Mouse (Mus musculus): ENCODE measurements around the gene Crhbp. TPM values are rescaled to one million over a fixed set of nuclear protein-coding genes. Genes with fewer than 3 reads are reported as not detected.

Crhbp gene
- polyA plus RNA-seq (2015; fragmentation: Nextera tagmentation; extraction: Ambion mirVana) = 2.7 and 3.4 TPM in 2 replicates

GRCm38 (mm10) chr13:95444824-95445223 lies at the start of gene Crhbp:
Gene Crhbp (minus strand): TSS chr13:95444924.
- no peak for ATAC-seq (replicated peaks)
- WGBS = 39% methylated on average over 11 of the region's 11 CpGs

GRCm38 (mm10) chr13:95493296-95493695 lies 48.6 kb upstream of the Crhbp start:
- no peak for ATAC-seq (replicated peaks)
- WGBS = 74% methylated on average over 5 of the region's 5 CpGs
- Histone ChIP-seq H3K4me3 (no peak overlapping the region), H3K4me2 (no peak overlapping the region), H3K27ac (no peak overlapping the region), H3K9ac (no peak overlapping the region), H3K9me3 (no peaks in the 10 kb centered on the region), H3K27me3 (replicated peaks) (no peaks in the 10 kb centered on the region), H3K4me1 (no peaks in the 10 kb centered on the region), H3K36me3 (replicated peaks) (no peaks in the 10 kb centered on the region)

More at GRCm38 (mm10) chr13:95444824-95445223, at the start of gene Crhbp:
- Histone ChIP-seq H3K9me3 (no peaks in the 10 kb centered on the region), H3K27ac (no peak within 1 kb of the TSS), H3K4me1 (peaks cover 19% of the 10 kb centered on the region), H3K36me3 (replicated peaks) (no peaks in the 10 kb centered on the region), H3K4me2 (peak within 1 kb of the TSS; percentile 93), H3K4me3 (peak within 1 kb of the TSS; percentile 48), H3K9ac (peak within 1 kb of the TSS; percentile 44), H3K27me3 (replicated peaks) (peaks cover 20% of the 10 kb centered on the region)

- Histone ChIP-seq H3K4me3 (no peak overlapping the region), H3K4me1 (no peaks in the 10 kb centered on the region), H3K27ac (no peak overlapping the region), H3K9ac (no peak overlapping the region), H3K36me3 (replicated peaks) (no peaks in the 10 kb centered on the region), H3K27me3 (replicated peaks) (no peaks in the 10 kb centered on the region), H3K4me2 (no peak overlapping the region), H3K9me3 (no peaks in the 10 kb centered on the region)
- WGBS = 49% methylated on average over 11 of the region's 11 CpGs
- no peak for ATAC-seq (replicated peaks)
Observed at GRCm38 (mm10) chr13:95491327-95491726, 46.6 kb upstream of the Crhbp start.

GRCm38 (mm10) chr13:95484664-95485063 lies 39.9 kb upstream of the Crhbp start:
- no peak overlapping the region for H3K9ac ChIP-seq
- 39% methylated on average over 5 of the region's 5 CpGs for WGBS

GRCm38 (mm10) chr13:95481428-95481827 lies 36.7 kb upstream of the Crhbp start:
- H3K4me3 ChIP-seq = no peak overlapping the region
- no peak overlapping the region for H3K27ac ChIP-seq
- 13% methylated on average over 4 of the region's 4 CpGs for WGBS
- H3K9ac ChIP-seq = no peak overlapping the region
- H3K36me3 ChIP-seq (replicated peaks) = no peaks in the 10 kb centered on the region
- H3K4me1 ChIP-seq = no peaks in the 10 kb centered on the region
- no peaks in the 10 kb centered on the region for H3K27me3 ChIP-seq (replicated peaks)
- no peak overlapping the region for H3K4me2 ChIP-seq
- peak; percentile 84 for ATAC-seq (replicated peaks)
- no peaks in the 10 kb centered on the region for H3K9me3 ChIP-seq

More at GRCm38 (mm10) chr13:95484664-95485063, 39.9 kb upstream of the Crhbp start:
- H3K4me1 ChIP-seq = no peaks in the 10 kb centered on the region
- no peaks in the 10 kb centered on the region for H3K27me3 ChIP-seq (replicated peaks)
- no peak for ATAC-seq (replicated peaks)
- H3K4me2 ChIP-seq = no peak overlapping the region
- H3K27ac ChIP-seq = no peak overlapping the region
- no peaks in the 10 kb centered on the region for H3K36me3 ChIP-seq (replicated peaks)
- no peak overlapping the region for H3K4me3 ChIP-seq
- H3K9me3 ChIP-seq = no peaks in the 10 kb centered on the region

GRCm38 (mm10) chr13:95478671-95479413 lies 34.1 kb upstream of the Crhbp start, which contains the start of gene S100z:
Gene S100z (minus strand): TSS chr13:95478721.
- Histone ChIP-seq H3K9ac (no peak within 1 kb of the TSS), H3K4me2 (no peak within 1 kb of the TSS), H3K27ac (no peak within 1 kb of the TSS), H3K4me1 (no peaks in the 10 kb centered on the region), H3K27me3 (replicated peaks) (no peaks in the 10 kb centered on the region), H3K4me3 (no peak within 1 kb of the TSS), H3K36me3 (replicated peaks) (no peaks in the 10 kb centered on the region), H3K9me3 (no peaks in the 10 kb centered on the region)
- WGBS = 92% methylated on average over 21 of the region's 21 CpGs
- no peak for ATAC-seq (replicated peaks)

- H3K27me3 ChIP-seq (replicated peaks) = no peaks in the 10 kb centered on the region
- no peaks in the 10 kb centered on the region for H3K9me3 ChIP-seq
- no peaks in the 10 kb centered on the region for H3K36me3 ChIP-seq (replicated peaks)
- ATAC-seq (replicated peaks) = no peak
- H3K4me2 ChIP-seq = no peak overlapping the region
- no peaks in the 10 kb centered on the region for H3K4me1 ChIP-seq
- no peak overlapping the region for H3K9ac ChIP-seq
- H3K27ac ChIP-seq = no peak overlapping the region
- WGBS = 85% methylated on average over 6 of the region's 6 CpGs
- H3K4me3 ChIP-seq = no peak overlapping the region
Observed at GRCm38 (mm10) chr13:95477173-95477572, 32.4 kb upstream of the Crhbp start.

GRCm38 (mm10) chr13:95475124-95475523 lies 30.4 kb upstream of the Crhbp start:
- no peak overlapping the region for H3K4me2 ChIP-seq
- no peak overlapping the region for H3K9ac ChIP-seq
- H3K36me3 ChIP-seq (replicated peaks) = no peaks in the 10 kb centered on the region
- no peaks in the 10 kb centered on the region for H3K4me1 ChIP-seq
- no peak for ATAC-seq (replicated peaks)
- no peak overlapping the region for H3K27ac ChIP-seq
- H3K9me3 ChIP-seq = no peaks in the 10 kb centered on the region
- H3K4me3 ChIP-seq = no peak overlapping the region
- no peaks in the 10 kb centered on the region for H3K27me3 ChIP-seq (replicated peaks)
- 72% methylated on average over 7 of the region's 7 CpGs for WGBS

- 92% methylated on average over 3 of the region's 3 CpGs for WGBS
- ATAC-seq (replicated peaks) = no peak
- no peaks in the 10 kb centered on the region for H3K9me3 ChIP-seq
Observed at GRCm38 (mm10) chr13:95474294-95474693, 29.6 kb upstream of the Crhbp start.

GRCm38 (mm10) chr13:95470970-95471369 lies 26.2 kb upstream of the Crhbp start:
- 65% methylated on average over 2 of the region's 2 CpGs for WGBS
- H3K4me3 ChIP-seq = no peak overlapping the region
- no peaks in the 10 kb centered on the region for H3K4me1 ChIP-seq
- H3K4me2 ChIP-seq = no peak overlapping the region
- ATAC-seq (replicated peaks) = no peak
- H3K27ac ChIP-seq = no peak overlapping the region
- no peaks in the 10 kb centered on the region for H3K27me3 ChIP-seq (replicated peaks)
- no peaks in the 10 kb centered on the region for H3K36me3 ChIP-seq (replicated peaks)
- H3K9ac ChIP-seq = no peak overlapping the region
- H3K9me3 ChIP-seq = no peaks in the 10 kb centered on the region

More at GRCm38 (mm10) chr13:95474294-95474693, 29.6 kb upstream of the Crhbp start:
- H3K4me2 ChIP-seq = no peak overlapping the region
- no peak overlapping the region for H3K27ac ChIP-seq
- H3K27me3 ChIP-seq (replicated peaks) = no peaks in the 10 kb centered on the region
- no peak overlapping the region for H3K9ac ChIP-seq
- no peaks in the 10 kb centered on the region for H3K4me1 ChIP-seq
- H3K36me3 ChIP-seq (replicated peaks) = no peaks in the 10 kb centered on the region
- no peak overlapping the region for H3K4me3 ChIP-seq

- H3K27me3 ChIP-seq (replicated peaks) = no peaks in the 10 kb centered on the region
- no peak overlapping the region for H3K4me2 ChIP-seq
- no peak overlapping the region for H3K9ac ChIP-seq
- H3K4me1 ChIP-seq = no peaks in the 10 kb centered on the region
- ATAC-seq (replicated peaks) = no peak
- H3K9me3 ChIP-seq = no peaks in the 10 kb centered on the region
- no peak overlapping the region for H3K4me3 ChIP-seq
- WGBS = 90% methylated on average over 2 of the region's 2 CpGs
- no peak overlapping the region for H3K27ac ChIP-seq
- H3K36me3 ChIP-seq (replicated peaks) = no peaks in the 10 kb centered on the region
Observed at GRCm38 (mm10) chr13:95451529-95451928, 6.8 kb upstream of the Crhbp start.

- no peak for ATAC-seq (replicated peaks)
- Histone ChIP-seq H3K36me3 (replicated peaks) (no peaks in the 10 kb centered on the region), H3K27me3 (replicated peaks) (no peaks in the 10 kb centered on the region; the same call in 1 of the 2 replicates), H3K4me2 (no peak overlapping the region), H3K4me1 (no peaks in the 10 kb centered on the region), H3K9ac (no peak overlapping the region), H3K27ac (no peak overlapping the region), H3K9me3 (no peaks in the 10 kb centered on the region), H3K4me3 (no peak overlapping the region)
- WGBS = 83% methylated on average over 9 of the region's 9 CpGs
Observed at GRCm38 (mm10) chr13:95450636-95451210, 6.0 kb upstream of the Crhbp start.

Measured in midbrain, embryonic 15.5 days (tissue).